Mouse (Mus musculus): Measurements from ENCODE around the gene Rcn3. TPM values are rescaled to one million over a fixed set of nuclear protein-coding genes. Genes with fewer than 3 reads are reported as not detected.

The Rcn3 gene
- polyA plus RNA-seq, 1 experiment from 2014 or later = 260 TPM

DNA sequence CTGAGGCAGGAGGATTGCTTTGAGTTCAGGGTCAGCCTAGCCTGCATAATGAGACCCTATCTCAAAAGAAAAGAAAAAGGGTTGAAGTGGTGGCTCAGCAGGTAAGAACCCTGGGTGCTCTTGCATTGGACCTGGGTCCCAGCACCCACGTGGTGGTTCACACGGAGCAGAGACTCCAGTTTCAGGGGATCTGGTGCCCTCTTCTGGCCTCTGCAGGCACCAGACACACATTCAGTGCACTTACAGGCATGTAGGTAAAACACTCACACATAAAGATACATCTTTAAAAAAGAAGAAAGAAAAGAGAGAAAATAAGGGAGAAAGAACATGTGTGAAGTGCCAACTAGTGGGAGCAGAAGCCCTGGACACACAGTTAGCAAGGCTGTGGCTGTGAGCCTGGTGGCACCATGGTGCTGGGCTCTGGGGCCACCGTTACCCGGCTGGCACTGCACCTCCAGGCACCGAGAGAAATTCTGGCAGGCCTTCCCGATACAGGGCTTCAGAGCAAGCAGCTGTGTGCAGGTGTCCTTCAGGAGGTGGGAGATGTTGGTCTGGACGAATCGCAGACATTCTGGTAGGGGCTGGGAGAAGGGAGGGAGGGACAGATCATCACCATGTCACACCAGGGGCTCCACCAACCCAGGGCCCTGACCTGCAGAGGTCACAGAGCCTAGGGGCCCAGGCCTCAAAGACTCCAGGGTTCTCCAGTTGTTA, 41.6 kb upstream of the Rcn3 start:
- Histone ChIP-seq H3K36me3 (ENCODE audit: control insufficient read depth, insufficient read depth, low read length) (no peaks in the 10 kb centered on the region), H3K9me3 (ENCODE audit: control insufficient read depth, low read length) (peaks cover 3% of the 10 kb centered on the region; the same call in 1 of the 2 replicates), H3K9ac (ENCODE audit: low read depth, low read length) (no peak overlapping the region), H3K27ac (ENCODE audit: low read length) (no peak overlapping the region), H3K4me2 (ENCODE audit: low read depth, low read length) (no peak overlapping the region), H3K27me3 (replicated peaks; ENCODE audit: control insufficient read depth, insufficient read depth, low read length) (no peaks in the 10 kb centered on the region), H3K4me3 (ENCODE audit: low read length) (no peak overlapping the region), H3K4me1 (ENCODE audit: control insufficient read depth, insufficient read depth, low read length) (peaks cover 6% of the 10 kb centered on the region; the same call in 1 of the 2 replicates)
- ATAC-seq = no peak
- WGBS = 77% methylated on average over 8 of the region's 8 CpGs

DNA sequence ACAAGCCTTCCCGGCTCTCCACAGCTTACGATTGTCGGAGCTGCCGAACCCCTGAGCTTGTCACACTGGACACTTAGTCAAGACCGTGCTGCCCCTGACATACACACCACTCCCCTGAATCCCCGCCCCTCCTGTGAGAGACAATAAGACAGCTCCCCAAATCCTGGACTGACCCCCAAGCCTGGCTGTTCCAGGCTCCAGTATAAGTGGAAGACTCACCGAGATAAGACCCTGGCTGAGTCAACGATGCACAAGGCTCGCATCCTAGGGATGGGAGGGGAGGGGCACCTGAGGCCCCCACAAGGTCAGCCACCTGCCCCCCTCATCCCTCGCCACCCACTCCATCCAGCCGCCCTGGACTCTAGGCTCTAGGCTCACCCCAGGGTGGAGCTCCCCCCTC, 39.8 kb upstream of the Rcn3 start:
- no peak overlapping the region for H3K27ac ChIP-seq (ENCODE audit: low read length)
- no peak overlapping the region for H3K4me3 ChIP-seq (ENCODE audit: low read length)
- H3K36me3 ChIP-seq (ENCODE audit: control insufficient read depth, insufficient read depth, low read length) = peaks cover 5% of the 10 kb centered on the region; the same call in 1 of the 2 replicates
- no peak overlapping the region for H3K4me2 ChIP-seq (ENCODE audit: low read depth, low read length)
- no peaks in the 10 kb centered on the region for H3K27me3 ChIP-seq (replicated peaks; ENCODE audit: control insufficient read depth, insufficient read depth, low read length)
- H3K9ac ChIP-seq (ENCODE audit: low read depth, low read length) = no peak overlapping the region
- WGBS = 77% methylated on average over 11 of the region's 11 CpGs
- ATAC-seq = no peak
- peaks cover 7% of the 10 kb centered on the region for H3K4me1 ChIP-seq (ENCODE audit: control insufficient read depth, insufficient read depth, low read length)
- H3K9me3 ChIP-seq (ENCODE audit: control insufficient read depth, low read length) = peaks cover 3% of the 10 kb centered on the region; the same call in 1 of the 2 replicates

DNA sequence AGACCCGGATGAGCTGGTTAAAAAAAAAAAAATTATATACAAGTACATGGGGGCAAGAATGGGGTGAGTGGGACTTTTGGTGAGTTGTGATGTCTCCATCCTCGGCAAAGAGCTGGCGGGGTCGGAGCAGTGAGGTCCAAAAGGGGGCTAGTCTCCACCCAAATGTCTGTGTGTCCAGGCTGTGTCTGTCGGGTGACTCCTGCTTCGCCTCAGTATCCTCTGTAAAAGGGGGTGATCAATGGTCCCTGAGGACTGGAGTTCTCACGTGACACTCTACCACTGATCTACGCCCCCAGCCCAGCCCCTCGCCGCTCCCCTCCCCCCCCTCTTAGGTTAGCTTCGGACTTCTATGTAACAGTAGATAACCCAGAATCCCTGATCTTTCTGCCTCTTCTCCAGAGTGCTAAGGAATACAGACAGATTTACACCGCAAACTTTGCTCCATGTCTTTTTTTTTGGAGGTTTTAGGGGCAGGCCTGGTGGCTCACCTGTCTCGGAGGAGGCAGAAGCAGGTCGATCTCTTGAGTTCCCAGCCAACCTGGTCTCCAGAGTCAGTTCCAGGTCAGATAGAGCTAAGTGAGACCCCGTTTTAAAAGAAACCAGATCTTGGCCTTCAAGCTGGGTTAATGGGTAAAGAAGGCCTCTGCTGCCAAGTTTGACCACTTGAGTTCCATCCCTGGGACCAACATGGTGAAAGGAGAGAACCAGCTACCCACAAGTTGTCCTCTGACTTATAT, 37.9 kb upstream of the Rcn3 start:
- Histone ChIP-seq H3K36me3 (ENCODE audit: control insufficient read depth, insufficient read depth, low read length) (peaks cover 20% of the 10 kb centered on the region), H3K4me2 (ENCODE audit: low read depth, low read length) (peak overlapping the region; percentile 65), H3K4me3 (ENCODE audit: low read length) (peak overlapping the region; percentile 54), H3K27me3 (replicated peaks; ENCODE audit: control insufficient read depth, insufficient read depth, low read length) (no peaks in the 10 kb centered on the region), H3K27ac (ENCODE audit: low read length) (peak overlapping the region; percentile 92; the same call in 1 of the 2 replicates), H3K9ac (ENCODE audit: low read depth, low read length) (peak overlapping the region; percentile 81), H3K9me3 (ENCODE audit: control insufficient read depth, low read length) (peaks cover 3% of the 10 kb centered on the region; the same call in 1 of the 2 replicates), H3K4me1 (ENCODE audit: control insufficient read depth, insufficient read depth, low read length) (peaks cover 20% of the 10 kb centered on the region)
- WGBS = 63% methylated on average over 15 of the region's 15 CpGs
- ATAC-seq = no peak

DNA sequence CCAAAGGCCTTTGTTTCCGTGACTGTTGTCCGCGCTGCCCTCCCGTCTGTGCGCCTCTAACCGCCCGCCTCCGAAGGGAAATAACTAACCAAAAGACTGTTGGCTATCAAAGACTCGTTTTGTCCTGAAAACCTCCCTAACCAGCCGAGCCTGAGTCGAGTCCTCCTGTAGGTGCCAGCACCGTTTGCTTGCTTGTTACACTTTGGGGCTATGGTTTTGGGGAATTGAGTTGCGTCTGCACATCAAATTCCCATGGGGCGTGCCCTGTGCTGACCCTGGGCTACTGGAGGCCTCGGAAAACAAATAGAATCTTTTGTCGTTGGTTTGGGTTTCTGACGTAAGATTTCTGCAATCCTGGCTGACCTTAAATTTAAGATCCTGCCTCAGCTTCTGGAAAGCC, 37.3 kb upstream of the Rcn3 start:
- ATAC-seq = no peak
- Histone ChIP-seq H3K27ac (ENCODE audit: low read length) (peak overlapping the region; percentile 92), H3K36me3 (ENCODE audit: control insufficient read depth, insufficient read depth, low read length) (peaks cover 20% of the 10 kb centered on the region), H3K4me3 (ENCODE audit: low read length) (peak overlapping the region; percentile 54), H3K27me3 (replicated peaks; ENCODE audit: control insufficient read depth, insufficient read depth, low read length) (no peaks in the 10 kb centered on the region), H3K9ac (ENCODE audit: low read depth, low read length) (peak overlapping the region; percentile 81), H3K4me1 (ENCODE audit: control insufficient read depth, insufficient read depth, low read length) (peaks cover 21% of the 10 kb centered on the region), H3K9me3 (ENCODE audit: control insufficient read depth, low read length) (peaks cover 3% of the 10 kb centered on the region; the same call in 1 of the 2 replicates), H3K4me2 (ENCODE audit: low read depth, low read length) (peak overlapping the region; percentile 65)
- 3% methylated on average over 17 of the region's 17 CpGs for WGBS

DNA sequence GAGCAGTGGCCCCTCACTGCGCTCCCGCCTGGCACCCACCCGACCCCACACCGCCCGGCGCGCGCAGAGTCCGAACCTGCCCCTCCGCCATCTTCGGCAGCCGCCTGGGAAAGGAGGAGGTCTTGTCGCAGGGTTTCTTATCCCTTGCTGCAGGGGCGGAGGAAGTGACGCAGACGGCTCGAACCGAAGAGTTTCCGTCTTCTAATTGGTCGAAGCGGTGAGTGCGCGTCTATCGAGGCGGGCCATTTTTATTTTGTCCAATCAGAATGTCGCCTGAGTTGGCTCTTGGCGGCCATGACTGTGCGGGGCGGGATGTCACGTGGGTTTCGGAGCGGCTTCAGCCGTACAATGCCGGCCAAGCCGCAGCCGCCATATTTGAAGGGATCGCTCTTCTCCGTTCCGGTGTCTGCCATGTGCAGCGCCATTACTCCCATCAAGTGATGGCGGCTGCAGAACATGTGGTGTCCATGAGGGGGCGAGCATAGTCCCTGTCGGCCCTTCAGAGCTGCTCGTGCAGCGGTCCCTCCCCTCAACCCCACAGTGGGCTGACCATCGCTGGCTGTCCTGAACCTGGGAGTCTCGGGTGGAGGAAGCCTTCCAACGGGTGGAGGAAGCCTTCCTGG, 36.7 kb upstream of the Rcn3 start, which contains the start of gene Rpl13a:
Gene Rpl13a (minus strand): TSS at position 138 of the 623 bp plus-strand sequence.
- H3K4me3 ChIP-seq (ENCODE audit: low read length) = peak within 1 kb of the TSS; percentile 77
- peak within 1 kb of the TSS; percentile 97 for H3K9ac ChIP-seq (ENCODE audit: low read depth, low read length)
- peaks cover 3% of the 10 kb centered on the region; the same call in 1 of the 2 replicates for H3K9me3 ChIP-seq (ENCODE audit: control insufficient read depth, low read length)
- under 1% methylated on average over 48 of the region's 48 CpGs for WGBS
- ATAC-seq = peak; percentile 91
- peak within 1 kb of the TSS; percentile 73 for H3K4me2 ChIP-seq (ENCODE audit: low read depth, low read length)
- H3K4me1 ChIP-seq (ENCODE audit: control insufficient read depth, insufficient read depth, low read length) = peaks cover 21% of the 10 kb centered on the region
- peaks cover 20% of the 10 kb centered on the region for H3K36me3 ChIP-seq (ENCODE audit: control insufficient read depth, insufficient read depth, low read length)
- H3K27ac ChIP-seq (ENCODE audit: low read length) = peak within 1 kb of the TSS; percentile 92
- H3K27me3 ChIP-seq (replicated peaks; ENCODE audit: control insufficient read depth, insufficient read depth, low read length) = no peaks in the 10 kb centered on the region

DNA sequence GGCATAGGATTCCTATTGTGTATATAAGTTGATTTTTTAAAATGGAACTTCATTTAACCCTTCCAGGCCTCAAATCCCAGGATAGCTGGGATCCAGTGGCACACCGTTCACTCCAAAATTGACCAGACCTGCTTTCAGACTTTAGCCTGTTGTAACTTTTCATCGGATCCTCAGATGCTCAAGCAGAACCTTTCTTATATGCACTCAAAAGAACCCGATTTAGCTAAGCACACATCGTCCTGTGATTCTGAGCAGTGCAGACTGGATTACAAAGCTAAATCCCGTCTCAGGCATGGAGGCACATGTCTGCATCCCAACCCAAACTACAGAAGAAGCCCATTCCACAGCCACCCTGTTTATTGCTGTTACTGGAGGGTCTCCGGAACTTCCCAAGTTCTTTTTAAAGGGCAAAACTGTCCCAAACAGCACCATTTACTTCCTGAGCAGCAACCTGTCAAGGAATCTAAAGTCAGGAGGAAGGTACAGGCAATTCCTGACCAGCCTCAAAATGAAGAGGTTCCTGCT, 35.7 kb upstream of the Rcn3 start:
- peaks cover 24% of the 10 kb centered on the region for H3K36me3 ChIP-seq (ENCODE audit: control insufficient read depth, insufficient read depth, low read length)
- peak overlapping the region; percentile 97 for H3K9ac ChIP-seq (ENCODE audit: low read depth, low read length)
- 2% methylated on average over 6 of the region's 6 CpGs for WGBS
- H3K9me3 ChIP-seq (ENCODE audit: control insufficient read depth, low read length) = no peaks in the 10 kb centered on the region
- peak overlapping the region; percentile 73 for H3K4me2 ChIP-seq (ENCODE audit: low read depth, low read length)
- ATAC-seq = no peak
- H3K4me3 ChIP-seq (ENCODE audit: low read length) = peak overlapping the region; percentile 77
- H3K27me3 ChIP-seq (replicated peaks; ENCODE audit: control insufficient read depth, insufficient read depth, low read length) = no peaks in the 10 kb centered on the region
- peaks cover 26% of the 10 kb centered on the region for H3K4me1 ChIP-seq (ENCODE audit: control insufficient read depth, insufficient read depth, low read length)
- H3K27ac ChIP-seq (ENCODE audit: low read length) = peak overlapping the region; percentile 83

DNA sequence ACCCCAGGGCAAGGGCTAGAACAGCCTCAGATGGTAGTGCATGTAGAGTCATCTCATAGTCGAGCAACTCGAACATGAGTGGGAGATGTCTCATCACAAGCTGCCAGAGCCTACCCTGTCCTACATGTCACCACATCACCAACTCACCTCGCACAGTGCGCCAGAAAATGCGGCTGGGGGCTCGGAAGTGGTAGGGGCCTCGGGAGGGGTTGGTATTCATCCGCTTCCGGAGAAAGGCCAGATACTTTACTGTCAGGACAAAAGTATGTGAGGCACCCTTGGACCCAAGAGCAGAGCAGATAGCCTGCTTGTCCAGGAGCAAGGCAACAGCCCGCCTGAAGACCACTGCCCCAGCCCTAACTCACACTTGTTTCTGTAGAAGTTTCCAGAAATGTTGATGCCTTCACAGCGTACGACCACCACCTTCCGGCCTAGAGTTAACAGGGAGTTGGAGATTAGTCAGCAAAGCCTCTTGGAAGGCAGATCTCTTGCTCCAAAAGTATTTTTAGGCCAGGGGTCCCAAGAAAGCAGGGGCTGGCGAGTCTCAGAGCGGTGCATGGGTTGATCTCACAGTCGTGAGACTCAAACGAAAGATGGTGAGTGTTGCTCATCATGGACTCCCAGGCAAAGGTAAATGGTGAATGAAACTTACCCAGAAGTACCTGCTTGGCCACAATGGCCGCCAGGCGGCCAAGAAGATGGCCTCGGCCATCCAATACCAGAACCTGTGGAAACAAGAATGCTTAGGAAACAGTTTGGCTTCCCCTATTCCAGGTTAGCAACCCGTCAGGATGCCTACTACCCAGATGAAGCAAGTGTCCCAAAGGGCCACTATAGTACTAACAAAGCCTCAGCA, 35.1 kb upstream of the Rcn3 start:
- peaks cover 31% of the 10 kb centered on the region for H3K4me1 ChIP-seq (ENCODE audit: control insufficient read depth, insufficient read depth, low read length)
- H3K4me2 ChIP-seq (ENCODE audit: low read depth, low read length) = peak overlapping the region; percentile 73
- ATAC-seq = no peak
- H3K27ac ChIP-seq (ENCODE audit: low read length) = peak overlapping the region; percentile 83
- H3K27me3 ChIP-seq (replicated peaks; ENCODE audit: control insufficient read depth, insufficient read depth, low read length) = no peaks in the 10 kb centered on the region
- peak overlapping the region; percentile 77 for H3K4me3 ChIP-seq (ENCODE audit: low read length)
- H3K9ac ChIP-seq (ENCODE audit: low read depth, low read length) = peak overlapping the region; percentile 97
- 36% methylated on average over 21 of the region's 21 CpGs for WGBS
- H3K36me3 ChIP-seq (ENCODE audit: control insufficient read depth, insufficient read depth, low read length) = peaks cover 28% of the 10 kb centered on the region
- no peaks in the 10 kb centered on the region for H3K9me3 ChIP-seq (ENCODE audit: control insufficient read depth, low read length)

DNA sequence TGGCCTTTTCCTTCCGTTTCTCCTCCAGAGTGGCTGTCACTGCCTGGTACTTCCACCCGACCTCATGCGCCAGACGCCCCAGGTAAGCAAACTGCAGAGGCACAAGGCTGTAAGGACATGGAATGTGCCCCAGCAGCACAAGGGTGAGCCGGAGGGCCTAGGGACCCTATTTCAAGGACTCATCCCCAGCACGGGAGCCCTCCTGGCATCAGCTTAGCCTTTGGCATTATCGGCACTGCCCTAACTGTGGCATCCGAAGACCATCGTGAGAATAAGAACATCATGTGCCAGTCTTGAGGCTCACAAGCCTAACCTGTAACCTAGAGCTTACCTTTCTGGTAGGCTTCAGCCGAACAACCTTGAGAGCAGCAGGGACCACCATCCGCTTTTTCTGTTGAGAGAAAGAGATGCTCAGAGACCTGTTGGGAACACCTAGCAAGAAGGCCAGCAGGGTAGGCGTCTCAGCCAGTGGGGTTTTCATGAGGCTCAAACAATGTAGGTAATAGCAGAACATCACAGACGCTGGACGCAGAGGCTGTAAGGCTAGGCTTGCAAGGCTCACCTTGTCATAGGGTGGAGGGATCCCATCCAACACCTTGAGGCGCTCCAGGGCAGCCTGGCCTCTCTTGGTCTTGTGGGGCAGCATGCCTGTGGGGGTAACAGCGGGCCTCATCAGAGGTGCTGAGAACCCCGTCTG, 34.3 kb upstream of the Rcn3 start:
- Histone ChIP-seq H3K4me1 (ENCODE audit: control insufficient read depth, insufficient read depth, low read length) (peaks cover 38% of the 10 kb centered on the region), H3K36me3 (ENCODE audit: control insufficient read depth, insufficient read depth, low read length) (peaks cover 34% of the 10 kb centered on the region), H3K27ac (ENCODE audit: low read length) (peak overlapping the region; percentile 83), H3K4me2 (ENCODE audit: low read depth, low read length) (peak overlapping the region; percentile 73), H3K9ac (ENCODE audit: low read depth, low read length) (peak overlapping the region; percentile 97), H3K9me3 (ENCODE audit: control insufficient read depth, low read length) (no peaks in the 10 kb centered on the region), H3K27me3 (replicated peaks; ENCODE audit: control insufficient read depth, insufficient read depth, low read length) (no peaks in the 10 kb centered on the region), H3K4me3 (ENCODE audit: low read length) (peak overlapping the region; percentile 77)
- no peak for ATAC-seq
- WGBS = 65% methylated on average over 17 of the region's 17 CpGs
